Mouse (Mus musculus): ENCODE measurements around the gene Insl3.
"Not testable (repeated sequence)": the region's sequence is repeated elsewhere in the genome, so short reads cannot be mapped to it uniquely, and the experiment has no call there.

Insl3 gene

DNA sequence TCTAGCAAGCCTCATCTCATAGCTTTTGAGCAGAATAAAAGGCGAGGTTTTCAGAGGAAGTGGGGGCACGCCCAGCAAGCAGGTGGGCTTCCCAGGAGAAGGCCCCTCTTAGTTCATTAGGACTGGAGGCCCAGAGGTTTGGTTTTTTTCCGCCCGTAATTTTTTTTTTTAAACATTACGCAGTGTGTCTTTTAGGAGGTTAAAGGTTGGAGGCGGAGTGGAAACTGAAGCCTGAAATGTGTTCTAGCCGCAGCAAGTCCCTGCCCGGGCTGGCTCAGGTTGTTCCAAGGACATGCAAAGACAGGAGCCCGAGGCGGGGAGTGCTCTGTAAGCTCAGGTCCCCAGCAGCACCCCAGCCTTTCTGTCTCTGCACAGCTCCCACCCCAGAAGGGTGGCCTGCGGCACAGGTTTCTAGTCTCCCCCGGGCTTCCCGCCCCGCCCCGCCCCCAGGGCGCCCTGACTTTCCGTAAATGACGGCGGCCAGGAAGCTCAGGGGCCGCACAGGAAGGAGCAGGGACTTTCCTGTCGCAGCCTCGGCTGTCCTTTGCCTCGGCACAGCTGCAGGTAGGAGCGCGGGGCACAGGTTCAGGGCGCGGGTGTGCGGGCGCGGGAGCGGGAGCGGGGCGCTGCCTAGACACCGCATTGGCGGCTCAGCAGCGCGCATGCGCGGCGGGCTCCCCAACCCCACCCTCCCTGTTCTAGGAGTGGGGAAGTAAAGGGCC, 12.8 kb upstream of the Insl3 start, which contains the start of gene Jak3:
Jak3 (plus strand) TSS at position 277 of the 722 bp plus-strand sequence.
- ATAC-seq (ENCODE audit: insufficient number of reproducible peaks, low FRiP score, low TSS enrichment) = peak; percentile 27; the same call in 1 of the 2 replicates

DNA sequence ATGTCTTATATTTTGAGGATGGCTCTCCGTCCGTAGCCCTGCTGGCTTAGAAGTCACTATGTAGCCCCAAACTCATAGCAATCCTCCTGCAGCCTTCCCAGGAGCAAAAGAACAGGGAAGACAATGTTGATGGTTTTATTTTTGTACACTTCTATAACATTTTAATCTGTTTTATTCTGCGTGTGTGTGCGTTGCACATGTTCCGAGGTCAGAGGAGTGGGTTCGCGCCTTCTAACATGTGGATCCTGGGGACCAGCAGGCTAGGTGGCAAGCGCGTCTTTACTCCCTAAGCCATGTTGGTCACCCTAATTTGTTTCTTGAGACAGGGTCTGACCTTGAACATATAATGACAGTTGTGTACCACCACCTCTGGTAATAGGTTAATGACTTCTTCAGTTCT, 12.2 kb upstream of the Insl3 start:
- ATAC-seq (ENCODE audit: insufficient number of reproducible peaks, low FRiP score, low TSS enrichment) = no peak

DNA sequence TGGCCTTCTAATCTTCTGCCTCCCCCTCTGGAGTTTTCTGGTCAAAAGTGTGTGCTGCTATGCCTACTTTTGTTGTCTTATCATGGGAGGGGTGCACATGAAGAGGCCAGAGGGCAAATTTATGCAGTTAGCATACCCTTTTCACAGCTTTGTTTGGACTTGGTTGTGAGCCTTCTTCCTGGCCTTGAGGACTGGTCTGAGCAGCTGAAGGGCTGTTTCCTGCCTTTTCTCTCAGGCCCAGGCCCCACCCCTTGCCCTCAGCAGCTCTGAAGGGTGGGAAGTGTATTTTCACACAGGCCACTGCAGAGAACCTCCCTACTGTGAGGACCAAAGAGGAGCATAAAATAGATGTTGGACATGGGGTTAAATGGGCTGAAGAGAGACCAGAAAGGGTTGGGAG, 11.5 kb upstream of the Insl3 start:
- no peak for ATAC-seq (ENCODE audit: insufficient number of reproducible peaks, low FRiP score, low TSS enrichment)

DNA sequence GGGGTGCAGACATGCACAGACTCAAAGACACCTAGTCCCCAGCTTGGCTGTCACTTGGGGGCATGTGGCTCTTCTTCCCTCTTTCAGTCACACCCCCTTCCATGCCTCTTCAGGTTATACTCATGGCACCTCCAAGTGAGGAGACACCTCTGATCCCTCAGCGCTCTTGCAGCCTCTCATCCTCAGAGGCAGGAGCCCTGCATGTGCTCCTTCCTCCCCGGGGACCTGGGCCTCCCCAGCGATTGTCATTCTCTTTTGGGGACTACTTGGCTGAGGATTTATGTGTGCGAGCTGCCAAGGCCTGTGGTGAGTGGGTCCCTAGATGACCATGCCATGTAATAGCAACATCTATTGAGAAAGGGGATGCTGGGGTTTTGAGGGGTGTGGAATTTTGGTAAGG, 10.8 kb upstream of the Insl3 start:
- ATAC-seq (ENCODE audit: insufficient number of reproducible peaks, low FRiP score, low TSS enrichment) = no peak

DNA sequence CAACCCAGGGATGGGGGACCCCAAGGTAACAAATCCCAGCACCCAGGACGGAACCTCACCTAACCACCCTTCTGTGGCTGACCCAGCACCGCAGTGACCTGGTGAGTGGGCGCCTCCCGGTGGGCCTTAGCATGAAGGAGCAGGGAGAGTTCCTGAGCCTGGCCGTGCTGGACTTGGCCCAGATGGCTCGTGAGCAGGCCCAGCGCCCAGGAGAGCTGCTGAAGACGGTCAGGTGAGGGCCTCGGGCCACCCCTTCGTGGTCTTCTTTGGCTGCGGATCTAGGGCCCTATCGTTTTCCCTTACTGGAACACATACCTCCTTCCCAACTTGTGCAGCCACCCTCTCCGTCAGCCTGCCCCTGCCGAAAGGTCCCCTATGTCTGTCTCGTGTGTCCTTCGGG, 9.9 kb upstream of the Insl3 start:
- ATAC-seq (ENCODE audit: insufficient number of reproducible peaks, low FRiP score, low TSS enrichment) = no peak

DNA sequence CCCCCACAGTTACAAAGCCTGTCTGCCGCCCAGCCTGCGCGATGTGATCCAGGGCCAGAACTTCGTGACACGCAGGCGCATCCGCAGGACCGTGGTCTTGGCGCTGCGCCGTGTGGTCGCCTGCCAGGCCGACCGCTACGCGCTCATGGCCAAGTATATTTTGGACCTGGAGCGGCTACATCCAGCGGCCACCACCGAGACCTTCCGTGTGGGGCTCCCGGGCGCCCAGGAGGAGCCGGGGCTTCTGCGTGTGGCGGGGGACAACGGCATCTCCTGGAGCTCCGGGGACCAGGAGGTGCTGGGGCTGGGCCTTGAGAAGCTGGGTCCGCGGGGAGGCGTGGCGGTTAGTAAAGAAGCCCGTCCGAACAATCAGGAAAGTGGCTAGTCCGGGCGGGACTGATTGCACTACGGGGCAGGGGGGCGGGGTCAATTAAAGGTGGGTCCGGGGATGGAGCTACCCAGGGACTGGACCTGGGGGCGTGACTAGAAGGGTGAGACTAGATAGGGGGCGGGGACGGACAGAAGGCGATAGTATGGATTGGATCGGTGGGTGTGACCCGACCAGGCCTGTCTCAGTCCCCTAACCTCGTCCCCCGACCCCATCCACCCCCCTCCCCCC, 9.4 kb upstream of the Insl3 start:
- no peak for ATAC-seq (ENCODE audit: insufficient number of reproducible peaks, low FRiP score, low TSS enrichment)

DNA sequence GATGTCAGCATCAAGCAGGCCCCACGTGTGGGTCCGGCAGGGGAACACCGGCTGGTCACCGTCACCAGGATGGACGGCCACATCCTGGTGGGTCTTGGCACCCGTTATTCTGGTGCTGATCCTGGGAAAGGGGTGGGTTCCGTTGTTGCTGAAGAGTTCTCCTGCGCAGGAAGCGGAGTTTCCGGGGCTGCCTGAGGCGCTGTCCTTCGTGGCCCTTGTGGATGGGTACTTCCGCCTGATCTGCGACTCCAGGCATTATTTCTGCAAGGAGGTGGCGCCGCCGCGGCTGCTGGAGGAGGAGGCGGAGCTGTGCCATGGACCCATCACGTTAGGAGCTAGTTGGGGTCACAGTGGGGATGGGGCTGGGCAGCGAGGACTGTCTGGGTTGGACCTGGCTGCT, 8.5 kb upstream of the Insl3 start:
- no peak for ATAC-seq (ENCODE audit: insufficient number of reproducible peaks, low FRiP score, low TSS enrichment)

DNA sequence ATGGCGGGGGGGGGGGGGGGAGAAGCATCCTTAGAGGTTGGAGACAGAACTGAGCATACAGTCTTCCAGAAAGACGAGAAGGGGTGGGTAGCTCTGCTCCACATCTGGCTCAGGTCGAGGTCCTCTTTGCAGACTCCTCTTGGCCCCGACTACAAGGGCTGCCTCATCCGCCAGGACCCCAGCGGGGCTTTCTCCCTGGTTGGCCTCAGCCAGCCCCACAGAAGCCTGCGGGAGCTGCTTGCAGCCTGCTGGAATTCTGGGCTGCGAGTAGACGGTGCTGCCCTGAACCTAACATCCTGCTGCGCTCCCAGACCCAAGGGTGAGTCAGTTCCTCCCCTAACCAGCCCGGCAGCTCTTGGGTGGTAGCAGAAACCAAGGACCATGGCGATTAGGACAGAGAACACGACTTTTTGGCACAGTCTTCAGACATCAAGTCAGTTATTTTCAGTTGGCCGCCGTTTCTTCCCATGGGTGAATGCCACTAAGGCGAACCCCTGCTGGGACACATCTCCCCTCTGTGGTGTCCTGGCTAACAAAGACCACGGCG, 7.6 kb upstream of the Insl3 start:
- no peak for ATAC-seq (ENCODE audit: insufficient number of reproducible peaks, low FRiP score, low TSS enrichment)

DNA sequence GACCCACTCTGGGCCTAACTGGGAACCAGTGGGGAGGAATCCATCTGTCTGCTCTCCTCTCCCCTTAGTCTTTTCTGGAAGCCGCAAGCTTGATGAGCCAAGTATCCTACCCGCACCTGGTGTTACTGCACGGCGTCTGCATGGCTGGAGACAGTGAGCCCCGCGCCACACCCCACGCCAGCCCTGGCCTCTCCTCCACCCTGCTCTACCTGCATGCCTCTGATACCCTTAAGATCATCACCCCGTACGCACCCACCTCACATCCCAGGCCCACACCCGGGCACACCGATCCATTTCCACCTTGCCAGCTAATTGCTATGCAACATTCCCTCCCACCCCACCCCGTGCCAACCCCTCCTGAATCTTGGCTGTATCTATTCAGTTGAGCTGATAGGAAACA, 6.2 kb upstream of the Insl3 start:
- no peak for ATAC-seq (ENCODE audit: insufficient number of reproducible peaks, low FRiP score, low TSS enrichment)

DNA sequence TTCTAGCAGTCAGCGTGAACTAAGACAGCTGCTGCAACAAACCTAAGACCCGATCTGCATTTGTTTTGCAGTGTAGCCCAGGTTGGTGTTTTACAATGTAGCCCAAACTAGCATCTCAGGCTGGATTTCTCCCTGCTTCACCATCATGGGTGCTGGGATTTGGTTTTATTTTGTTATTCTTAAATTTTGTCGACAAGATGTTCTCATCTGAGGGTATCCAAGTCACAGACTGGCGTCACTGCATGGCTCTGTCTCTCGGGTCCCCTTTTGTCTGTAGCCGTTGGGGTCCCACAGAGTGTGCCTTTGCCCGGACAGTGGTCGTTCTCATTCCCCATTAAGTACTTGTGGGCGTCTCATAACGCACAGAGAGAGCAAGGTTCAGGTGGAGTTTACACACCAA, 4.3 kb upstream of the Insl3 start:
- no peak for ATAC-seq (ENCODE audit: insufficient number of reproducible peaks, low FRiP score, low TSS enrichment)

DNA sequence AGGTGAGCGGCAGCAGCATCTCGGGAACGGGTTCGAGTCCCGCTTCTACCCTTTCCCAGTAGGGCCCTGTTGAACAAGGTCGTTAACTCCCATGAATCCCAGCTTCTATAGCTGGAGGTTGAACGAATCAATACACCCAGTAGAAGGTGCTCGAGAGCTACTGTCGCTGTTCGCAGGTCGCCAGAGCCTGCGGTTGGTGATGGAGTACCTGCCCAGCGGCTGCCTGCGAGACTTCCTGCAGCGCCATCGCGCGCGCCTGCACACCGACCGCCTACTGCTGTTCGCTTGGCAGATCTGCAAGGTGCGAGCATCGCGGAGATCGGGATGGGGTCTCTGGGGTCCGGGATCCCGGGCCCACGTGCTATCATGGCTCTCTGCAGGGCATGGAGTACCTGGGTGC, 3.4 kb upstream of the Insl3 start:
- no peak for ATAC-seq (ENCODE audit: insufficient number of reproducible peaks, low FRiP score, low TSS enrichment)

DNA sequence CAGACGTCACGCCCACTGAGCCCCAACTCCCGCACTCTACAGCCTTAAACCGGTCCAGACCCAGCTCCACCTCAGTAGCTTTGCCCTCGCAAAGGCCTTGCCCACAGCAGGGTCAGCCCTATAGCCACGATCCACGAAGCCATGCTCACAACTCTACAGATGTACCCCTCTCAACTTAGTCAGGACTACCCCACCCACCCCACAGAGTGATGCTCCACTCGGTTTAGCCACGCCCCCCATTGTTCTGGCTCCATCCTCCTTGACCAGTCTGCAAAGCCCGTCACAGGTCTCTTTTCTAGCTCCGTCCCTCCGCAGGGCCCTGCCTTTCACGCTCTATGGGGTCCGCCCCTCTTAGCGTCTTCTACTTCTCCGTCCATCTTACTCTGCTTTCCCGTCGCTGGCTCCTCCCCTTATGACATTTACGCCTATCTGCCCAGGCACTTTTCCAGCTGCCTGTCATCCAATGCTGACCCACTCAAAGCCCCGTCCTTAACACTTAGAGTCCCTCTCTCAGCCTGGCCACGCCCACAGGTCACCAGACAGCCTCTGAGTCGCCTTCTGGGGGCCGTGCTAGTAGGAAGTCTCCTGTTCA, 2.8 kb upstream of the Insl3 start:
- ATAC-seq (ENCODE audit: insufficient number of reproducible peaks, low FRiP score, low TSS enrichment) = no peak

DNA sequence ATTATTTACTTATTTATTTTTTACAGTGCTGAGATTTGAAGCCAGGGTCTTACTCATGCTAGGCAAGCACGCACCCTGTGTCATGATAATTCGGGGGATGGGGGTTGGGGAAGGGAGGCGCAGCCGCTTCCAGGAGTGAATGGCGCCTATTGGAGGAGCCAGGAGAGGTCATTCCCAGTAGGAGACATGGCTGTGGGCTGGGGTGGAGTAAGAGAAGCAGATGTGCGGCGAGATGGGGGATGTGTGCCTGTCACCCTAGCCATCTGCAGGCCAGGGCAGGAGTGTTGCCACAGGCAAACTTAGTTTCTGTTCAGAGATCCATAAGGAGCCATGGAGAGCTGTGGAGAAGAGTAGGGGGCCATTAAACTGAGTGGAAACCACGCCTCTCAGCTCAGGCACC, 1.4 kb upstream of the Insl3 start:
- no peak for ATAC-seq (ENCODE audit: insufficient number of reproducible peaks, low FRiP score, low TSS enrichment)

DNA sequence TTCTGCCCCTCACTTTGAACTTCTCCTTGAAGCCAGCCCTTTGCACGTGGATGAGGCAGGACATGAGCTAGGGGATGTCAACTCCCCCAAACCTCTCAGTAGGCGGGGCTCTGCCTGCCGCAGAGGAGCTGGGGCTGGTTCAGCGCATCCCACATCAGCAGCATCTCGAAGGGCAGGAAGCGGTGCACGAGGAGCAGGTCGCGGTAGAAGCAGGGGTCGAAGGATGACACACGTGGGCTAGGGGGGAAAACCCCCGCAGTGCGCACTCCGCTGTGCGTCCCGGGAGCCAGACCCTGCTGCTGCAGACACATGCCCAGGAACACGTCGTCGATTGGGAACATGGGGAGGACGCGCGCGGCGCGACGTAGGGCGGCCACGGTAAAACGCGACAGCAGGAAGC, 3.5 kb downstream of the Insl3 start:
- no peak for ATAC-seq (ENCODE audit: insufficient number of reproducible peaks, low FRiP score, low TSS enrichment)

DNA sequence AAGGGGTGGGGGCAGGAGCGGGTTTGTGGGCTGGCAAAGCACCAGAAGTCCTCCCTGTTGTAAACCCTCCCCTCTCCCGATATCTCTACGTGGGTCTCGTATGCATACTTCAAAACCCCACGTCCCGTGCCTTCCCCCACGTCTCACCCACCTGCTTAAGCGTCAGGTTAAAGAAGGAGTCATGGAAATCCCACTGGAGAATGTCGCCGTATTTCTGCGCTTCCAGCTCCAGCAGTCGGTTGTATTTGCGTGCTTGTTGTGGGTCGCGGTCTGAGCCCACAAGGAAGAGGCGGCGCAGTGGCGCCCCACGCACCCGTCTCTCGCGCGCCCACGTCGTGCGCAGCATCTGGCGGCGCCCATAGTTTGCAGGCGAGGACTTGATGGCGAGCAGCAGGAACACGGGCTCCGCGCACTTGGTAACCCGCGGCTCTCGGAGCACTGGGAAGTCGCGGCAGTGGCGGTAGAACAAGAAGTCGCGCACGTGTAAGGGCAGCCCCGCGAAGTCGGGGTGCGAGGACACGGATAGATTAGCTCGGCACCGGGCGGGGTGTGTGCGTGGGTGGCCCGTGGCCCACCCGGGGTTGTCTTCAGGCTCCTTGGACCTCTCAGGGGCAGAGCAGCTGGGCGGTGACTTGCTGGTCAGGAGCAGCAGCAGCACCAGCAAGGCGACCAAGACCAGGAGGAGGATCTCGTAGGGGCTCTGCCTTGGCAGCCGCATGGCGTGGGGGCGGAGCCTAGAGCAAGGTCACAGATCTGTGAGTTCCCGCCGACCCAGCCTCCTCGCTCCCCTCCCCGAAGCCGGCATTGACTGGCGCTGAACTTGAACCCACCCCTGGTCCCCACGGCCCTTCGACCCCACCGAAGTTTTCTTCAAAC, 4.4 kb downstream of the Insl3 start:
- ATAC-seq (ENCODE audit: insufficient number of reproducible peaks, low FRiP score, low TSS enrichment) = no peak

DNA sequence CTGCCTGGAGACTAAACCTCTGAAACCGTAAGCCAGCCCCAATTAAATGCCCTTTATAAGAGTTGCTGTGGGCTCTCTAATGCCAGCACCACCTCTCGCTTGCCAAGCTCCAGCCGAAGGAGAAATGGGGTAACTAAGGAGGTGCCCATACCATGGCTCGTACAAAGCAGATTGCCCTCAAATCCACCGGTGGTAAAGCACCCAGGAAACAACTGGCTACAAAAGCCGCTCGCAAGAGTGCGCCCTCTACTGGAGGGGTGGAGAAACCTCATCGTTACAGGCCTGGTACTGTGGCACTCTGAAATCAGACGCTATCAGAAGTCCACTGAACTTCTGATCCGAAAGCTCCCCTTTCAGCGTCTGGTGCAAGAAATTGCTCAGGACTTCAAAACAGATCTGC, 6.4 kb downstream of the Insl3 start:
- ATAC-seq (ENCODE audit: insufficient number of reproducible peaks, low FRiP score, low TSS enrichment) = not testable (repeated sequence)

DNA sequence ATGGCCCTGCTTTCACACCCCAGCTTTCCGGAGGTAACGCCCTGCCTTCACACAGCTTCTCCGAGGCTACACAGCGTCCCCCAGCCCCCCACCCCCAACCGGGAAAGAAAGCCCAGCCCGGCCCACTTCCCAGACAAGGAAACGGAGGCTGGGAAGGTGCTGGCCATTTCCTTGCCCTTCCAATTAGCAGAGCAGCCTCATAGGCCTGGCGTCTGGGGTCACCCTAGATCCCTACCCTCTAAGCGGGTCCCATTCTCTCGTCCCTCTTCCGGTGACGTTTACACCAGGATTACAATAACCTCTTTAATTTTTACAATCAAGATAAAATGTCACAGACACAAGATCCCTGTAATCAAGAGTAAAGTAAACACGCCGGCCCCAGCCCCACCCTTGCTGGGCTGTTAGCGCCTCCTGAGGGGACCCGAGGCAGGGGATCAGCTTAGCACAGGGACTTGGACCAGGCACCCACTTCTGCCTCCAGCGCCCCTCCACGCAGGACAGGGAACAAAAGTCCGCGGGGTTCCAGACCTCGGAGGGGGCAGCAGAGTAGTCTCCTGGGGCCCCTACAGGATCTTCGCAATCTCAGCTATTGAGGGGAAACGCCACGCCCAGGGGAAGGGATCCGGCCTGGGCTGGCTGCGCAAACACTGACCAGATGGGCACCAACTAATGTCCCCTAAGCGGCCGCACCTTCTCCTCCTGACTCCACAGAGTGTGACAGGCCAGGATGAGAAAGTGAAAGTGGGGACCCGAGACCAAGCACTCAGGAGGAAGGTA, 11.7 kb downstream of the Insl3 start:
- ATAC-seq (ENCODE audit: insufficient number of reproducible peaks, low FRiP score, low TSS enrichment) = no peak

DNA sequence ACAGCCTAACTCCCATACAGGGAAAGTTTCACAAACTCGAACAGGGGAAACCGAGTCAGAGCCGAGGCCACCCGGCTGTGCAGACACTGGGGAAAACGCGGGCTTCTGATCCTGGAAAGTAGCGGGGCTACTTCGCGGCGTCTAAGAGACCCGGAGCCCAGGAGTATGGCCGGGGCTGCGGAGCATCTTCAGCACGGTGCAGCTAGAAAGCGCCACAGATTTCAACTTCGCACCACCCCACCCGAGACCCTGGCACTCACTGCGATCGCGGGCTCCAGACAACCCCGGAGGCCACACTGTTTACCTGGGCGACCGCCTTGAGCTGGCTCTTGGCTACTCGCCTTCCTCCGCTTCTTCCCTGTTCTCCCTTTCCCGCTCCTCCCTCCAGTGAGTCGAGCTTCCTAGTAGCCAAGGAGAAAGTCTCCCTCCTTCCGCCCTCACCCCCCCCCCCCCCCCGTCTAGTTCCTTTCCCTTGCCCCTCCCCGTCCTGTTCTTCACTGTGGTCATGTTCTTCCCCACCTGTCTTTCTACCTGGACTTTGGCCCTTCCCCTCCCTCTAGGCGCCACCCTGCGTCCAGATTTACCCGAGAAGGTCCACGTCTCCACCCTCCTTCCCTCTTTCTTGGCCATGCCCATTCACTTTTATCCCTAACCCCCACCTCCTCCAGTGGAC, 12.5 kb downstream of the Insl3 start, which contains the start of gene B3gnt3:
B3gnt3 (minus strand) TSS at position 376 of the 673 bp plus-strand sequence.
- ATAC-seq (ENCODE audit: insufficient number of reproducible peaks, low FRiP score, low TSS enrichment) = no peak

DNA sequence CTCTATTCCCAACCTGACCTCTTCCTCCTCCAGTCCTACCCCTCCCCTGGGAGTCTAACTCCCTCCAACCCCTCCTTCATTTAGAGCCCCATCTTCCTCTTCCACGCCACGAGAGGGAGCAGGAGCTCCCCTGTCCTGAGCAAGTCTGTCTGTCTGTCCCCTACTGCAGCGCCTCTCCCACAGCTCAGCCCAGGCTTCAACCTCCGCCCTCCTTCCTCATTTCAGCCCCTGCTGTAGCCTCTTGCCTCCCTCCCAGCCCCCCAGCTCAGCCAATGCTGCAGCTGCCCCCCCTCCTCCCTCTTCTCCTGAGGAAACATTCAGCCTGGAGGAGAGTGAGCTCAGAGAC, 13.0 kb downstream of the Insl3 start:
- no peak for ATAC-seq (ENCODE audit: insufficient number of reproducible peaks, low FRiP score, low TSS enrichment)

Data from cerebellum, adult (tissue).